Mouse (Mus musculus): ENCODE measurements at regions not wholly inside any gene's neighbourhood (a gene's known extent, or its start where the extent isn't known, plus 50 kb on each side); places are given as distances from the start of the nearest gene placed in this dataset.

GRCm38 (mm10) chr3:36275502-36275901 is 53.4 kb upstream of the Qrfpr start:
- TF ChIP-seq CTCF (IDR thresholded peaks at IDR 0.05; ENCODE audit: low read depth) (no peak), EP300 (optimal IDR thresholded peaks at IDR 0.05) (no peak)

Data from stomach, postnatal 0 days (tissue).